Mouse (Mus musculus) embryonic facial prominence, embryonic 15.5 days (tissue): ENCODE results near the gene H2-M10.5. TPM values are rescaled to one million over a fixed set of nuclear protein-coding genes. Genes with fewer than 3 reads are reported as not detected.

Experiments used
- ATAC-seq: fragments of 200-750 bp; cut with Nextera tagmentation; 2 replicates; pipeline ENCODE4 v1.8.0; 2017; ENCODE audit warnings: low read depth, moderate TSS enrichment; ENCODE audit not compliant: insufficient number of reproducible peaks, low FRiP score, low TSS enrichment
- H3K27ac ChIP-seq: fragments of 300-500 bp; sonication (generic); replicated peaks from 2 replicates; pipeline ENCODE4 v1.5.1; 2015; ENCODE audit warnings: mild to moderate bottlenecking, inconsistent platforms
- H3K27me3 ChIP-seq: fragments of 300-500 bp; sonication (generic); 2 replicates; pipeline ENCODE4 v1.6.1; 2015; ENCODE audit warnings: inconsistent platforms
- H3K36me3 ChIP-seq: fragments of 300-500 bp; sonication (generic); 2 replicates; pipeline ENCODE4 v1.6.1; 2015; ENCODE audit warnings: mild to moderate bottlenecking, inconsistent platforms
- H3K4me1 ChIP-seq: fragments of 300-500 bp; sonication (generic); 2 replicates; pipeline ENCODE4 v1.6.1; 2015; ENCODE audit warnings: inconsistent platforms
- H3K4me2 ChIP-seq: fragments of 300-500 bp; sonication (generic); replicated peaks from 2 replicates; pipeline ENCODE4 v1.6.1; 2015; ENCODE audit warnings: mild to moderate bottlenecking, inconsistent platforms
- H3K4me3 ChIP-seq: fragments of 300-500 bp; sonication (generic); replicated peaks from 2 replicates; pipeline ENCODE4 v1.5.1; 2015; ENCODE audit warnings: mild to moderate bottlenecking, inconsistent platforms
- H3K9ac ChIP-seq: fragments of 300-500 bp; sonication (generic); 2 replicates; pipeline ENCODE4 v1.6.1; 2015; ENCODE audit warnings: inconsistent platforms
- H3K9me3 ChIP-seq: fragments of 300-500 bp; sonication (generic); replicated peaks from 2 replicates; pipeline ENCODE4 v1.6.1; 2016; ENCODE audit warnings: inconsistent platforms
- WGBS: fragments of 180-500 bp; shearing (Covaris S2); methylation state at CpG from one replicate; pipeline ENCODE4 v1.1.7; 2015; 5-methylcytosine and 5-hydroxymethylcytosine counted together
- polyA plus RNA-seq: library from polyadenylated mRNA; unstranded; fragments of >200 nt; fragmentation: Nextera tagmentation; extraction: Ambion mirVana; gene quantifications from 2 replicates; pipeline ENCODE4 v1.2.1, GENCODE M21; 2015

The H2-M10.5 gene
- polyA plus RNA-seq, 1 experiment from 2014 or later = not detected

- Histone ChIP-seq H3K27me3 (no peaks in the 10 kb centered on the region; the same call in 1 of the 2 replicates), H3K27ac (no peak overlapping the region), H3K9me3 (no peaks in the 10 kb centered on the region), H3K4me2 (no peak overlapping the region), H3K36me3 (no peaks in the 10 kb centered on the region), H3K4me1 (no peaks in the 10 kb centered on the region), H3K4me3 (no peak overlapping the region), H3K9ac (no peak overlapping the region)
- no peak for ATAC-seq
These were observed 51.3 kb downstream of the H2-M10.5 start for GRCm38 (mm10) chr17:36824005-36824404.

DNA sequence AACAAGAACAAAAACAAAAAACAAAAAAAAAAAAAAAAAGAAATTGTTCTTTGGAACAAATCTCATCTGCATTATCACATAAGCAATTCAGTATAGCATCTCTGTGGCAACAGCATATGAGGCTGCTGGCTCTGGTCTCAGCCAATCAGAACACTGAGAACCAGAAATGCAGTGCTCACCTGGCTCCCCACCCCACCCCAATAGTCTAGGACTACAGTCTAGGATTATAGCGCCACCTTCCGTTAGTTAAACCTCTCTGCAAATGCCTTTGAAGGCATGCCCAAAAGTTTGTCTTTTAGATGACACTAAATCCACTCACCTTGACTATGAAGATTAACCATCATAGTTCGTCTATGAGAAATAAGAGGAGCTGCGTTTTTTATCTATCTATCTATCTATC lies 52.8 kb downstream of the H2-M10.5 start:
- no peak overlapping the region for H3K9ac ChIP-seq
- no peaks in the 10 kb centered on the region for H3K4me1 ChIP-seq
- H3K4me3 ChIP-seq = no peak overlapping the region
- no peak overlapping the region for H3K27ac ChIP-seq
- no peaks in the 10 kb centered on the region for H3K9me3 ChIP-seq
- ATAC-seq = no peak
- WGBS = 26% methylated on average over 4 of the region's 4 CpGs
- no peak overlapping the region for H3K4me2 ChIP-seq
- no peaks in the 10 kb centered on the region; the same call in 1 of the 2 replicates for H3K27me3 ChIP-seq
- H3K36me3 ChIP-seq = no peaks in the 10 kb centered on the region

Other genes starting within 250 kb of the H2-M10.5 start
- not detected in 2 replicates for gene H2-M11, start 225.8 kb upstream of the H2-M10.5 start, polyA plus RNA-seq
- gene H2-M9, start 130.2 kb upstream of the H2-M10.5 start, polyA plus RNA-seq = not detected in 2 replicates
- not detected in 2 replicates for gene H2-M1, start 100.7 kb upstream of the H2-M10.5 start, polyA plus RNA-seq
- gene H2-M10.6, start 39.3 kb downstream of the H2-M10.5 start, polyA plus RNA-seq = not detected in 2 replicates
- gene Trim26, start 64.2 kb downstream of the H2-M10.5 start, polyA plus RNA-seq = 43.3 and 45.3 TPM in 2 replicates
- gene Trim15, start 94.3 kb downstream of the H2-M10.5 start, polyA plus RNA-seq = 0.15 and 0.17 TPM in 2 replicates
- gene Trim10, start 96.7 kb downstream of the H2-M10.5 start, polyA plus RNA-seq = 1.7 and 2.3 TPM in 2 replicates
- not detected in 2 replicates for gene Trim40, start 117.2 kb downstream of the H2-M10.5 start, polyA plus RNA-seq
- gene Trim31, start 125.2 kb downstream of the H2-M10.5 start, polyA plus RNA-seq = not detected in 2 replicates
- 7.5 and 9.4 TPM in 2 replicates for gene Rnf39, start 170.0 kb downstream of the H2-M10.5 start, polyA plus RNA-seq
- 106 and 111 TPM in 2 replicates for gene Ppp1r11, start 178.8 kb downstream of the H2-M10.5 start, polyA plus RNA-seq
- gene Znrd1, start 185.6 kb downstream of the H2-M10.5 start, polyA plus RNA-seq = 94.7 and 98.6 TPM in 2 replicates
- gene Znrd1as, start 185.7 kb downstream of the H2-M10.5 start, polyA plus RNA-seq = 5.7 and 5.9 TPM in 2 replicates
- not detected in 2 replicates for gene 2410137M14Rik, start 208.3 kb downstream of the H2-M10.5 start, polyA plus RNA-seq
- gene H2-M5, start 216.6 kb downstream of the H2-M10.5 start, polyA plus RNA-seq = 0.67 and 0.95 TPM in 2 replicates
- 52.2 and 62.2 TPM in 2 replicates for gene Zfp57, start 228.3 kb downstream of the H2-M10.5 start, polyA plus RNA-seq